Mouse (Mus musculus) kidney, adult 2 months (tissue): ENCODE measurements around the gene Crat. TPM values are rescaled to one million over a fixed set of nuclear protein-coding genes. Genes with fewer than 3 reads are reported as not detected.

Source experiments
- DNase-seq: peaks from one replicate; pipeline ENCODE4 v3.0.0; 2021
- H3K27ac ChIP-seq: fragments of 200-500 bp; 2 replicates; pipeline ENCODE4 v1.5.1; 2012; ENCODE audit warnings: low read depth, low read length, control low read depth, inconsistent platforms; ENCODE audit not compliant: insufficient read depth
- H3K27me3 ChIP-seq: fragments of 200-500 bp; replicated peaks from 2 replicates; pipeline ENCODE4 v1.6.1; 2012; ENCODE audit warnings: mild to moderate bottlenecking, moderate library complexity, low read length, inconsistent platforms; ENCODE audit not compliant: control insufficient read depth, insufficient read depth
- H3K36me3 ChIP-seq: fragments of 200-500 bp; 2 replicates; pipeline ENCODE4 v1.6.1; 2012; ENCODE audit warnings: mild to moderate bottlenecking, moderate library complexity, low read length, inconsistent platforms; ENCODE audit not compliant: control insufficient read depth, insufficient read depth
- H3K4me1 ChIP-seq: fragments of 200-500 bp; 2 replicates; pipeline ENCODE4 v1.6.1; 2011; ENCODE audit warnings: low read length; ENCODE audit not compliant: control insufficient read depth, insufficient read depth
- H3K4me3 ChIP-seq: fragments of 200-500 bp; 2 replicates; pipeline ENCODE4 v1.5.1; 2011; ENCODE audit warnings: mild to moderate bottlenecking, low read depth, low read length, control low read depth; ENCODE audit not compliant: insufficient read depth
- CTCF ChIP-seq: fragments of 200-500 bp; conservative IDR thresholded peaks from 2 replicates; pipeline ENCODE4 v1.5.1; 2011; ENCODE audit warnings: low read depth, mild to moderate bottlenecking, control low read depth, low read length, moderate library complexity, mixed read lengths; ENCODE audit not compliant: insufficient read depth, insufficient read length
- POLR2A ChIP-seq: fragments of 200-500 bp; IDR thresholded peaks from one replicate; pipeline ENCODE4 v1.6.1; 2011; ENCODE audit warnings: low read depth, low read length, control low read depth
- WGBS: fragments of 180-500 bp; shearing (Covaris S2); methylation state at CpG from one replicate; pipeline ENCODE4 v1.1.7; 2018; 5-methylcytosine and 5-hydroxymethylcytosine counted together
- polyA plus RNA-seq: library from polyadenylated mRNA; depleted of rRNA; stranded (reverse); fragments of >200 nt; gene quantifications from 2 replicates; pipeline ENCODE4 v1.2.3, GENCODE M21; 2012

Crat gene
- polyA plus RNA-seq, 1 experiment: 214 TPM

DNA sequence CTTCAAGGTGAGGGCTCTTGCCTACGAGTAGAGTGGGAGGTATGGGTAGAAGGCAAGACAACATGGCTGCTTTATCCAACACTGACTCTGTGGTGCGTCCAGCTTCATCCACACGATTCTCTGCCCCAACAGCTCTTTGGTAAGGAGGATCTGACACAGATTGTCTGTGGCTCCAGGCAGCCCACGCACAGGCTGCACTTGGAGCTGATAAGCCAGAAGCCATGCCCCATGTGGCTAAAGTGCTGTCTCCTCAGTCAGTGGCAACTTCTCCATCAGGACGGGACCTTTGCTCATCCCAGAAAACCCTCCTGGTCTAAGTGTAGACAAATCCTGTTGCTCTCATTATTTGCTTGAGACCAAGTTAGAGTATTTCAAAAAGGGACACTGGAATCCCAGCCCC lies 39.0 kb upstream of the Crat start:
- H3K4me1 ChIP-seq: peaks cover 28% of the 10 kb centered on the region
- no peaks in the 10 kb centered on the region for H3K36me3 ChIP-seq
- no peaks in the 10 kb centered on the region for H3K27me3 ChIP-seq
- H3K4me3 ChIP-seq: no peak overlapping the region
- no peak for DNase-seq
- WGBS: 83% methylated on average over 5 of the region's 5 CpGs
- no peak overlapping the region for H3K27ac ChIP-seq
- no peak for TF ChIP-seq POLR2A
- TF ChIP-seq CTCF: no peak

DNA sequence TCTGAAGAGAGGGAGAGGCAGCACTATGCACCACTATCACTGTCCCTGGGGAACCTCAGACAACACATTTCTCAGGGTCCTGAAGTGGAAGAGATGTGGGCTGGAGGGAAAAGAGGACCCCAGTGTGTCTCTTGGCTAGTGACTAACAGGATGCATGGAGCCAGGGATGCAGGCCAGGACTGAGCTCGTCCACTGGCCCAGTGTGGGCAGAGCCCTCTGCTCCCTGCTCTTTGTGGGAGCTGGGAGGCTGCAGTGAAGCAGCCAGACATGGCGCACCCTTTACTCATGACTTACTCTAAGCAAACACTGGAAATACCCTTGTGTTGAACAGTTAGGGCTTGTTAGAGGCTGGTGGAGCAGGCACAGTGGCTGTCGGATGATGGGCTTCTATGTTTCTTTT lies 38.0 kb upstream of the Crat start:
- no peak for TF ChIP-seq POLR2A
- no peak for TF ChIP-seq CTCF
- 85% methylated on average over 3 of the region's 3 CpGs for WGBS
- Histone ChIP-seq H3K27ac (no peak overlapping the region), H3K36me3 (no peaks in the 10 kb centered on the region), H3K27me3 (no peaks in the 10 kb centered on the region), H3K4me3 (no peak overlapping the region), H3K4me1 (peaks cover 21% of the 10 kb centered on the region)
- DNase-seq: no peak

DNA sequence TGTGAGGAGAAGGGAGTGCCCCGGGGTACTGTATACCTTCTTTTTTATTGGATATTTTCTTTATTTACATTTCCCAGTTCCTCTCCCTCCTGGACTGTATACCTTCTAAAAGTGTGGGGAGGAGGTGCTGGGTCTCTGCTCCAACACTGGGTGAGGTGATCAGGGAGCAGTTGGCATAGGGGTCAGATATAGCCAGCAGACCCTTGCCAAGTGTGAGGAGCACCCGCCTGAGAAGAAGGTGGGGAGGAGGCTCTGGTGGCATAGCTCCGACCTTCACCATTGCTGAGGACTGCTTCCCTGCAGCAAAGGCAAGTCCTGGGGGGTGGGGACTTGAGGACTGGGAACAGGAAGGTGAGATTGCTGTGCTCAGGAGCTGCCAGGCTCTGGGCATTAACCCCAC lies 35.9 kb upstream of the Crat start:
- H3K27ac ChIP-seq: no peak overlapping the region
- no peak for DNase-seq
- H3K36me3 ChIP-seq: no peaks in the 10 kb centered on the region
- H3K27me3 ChIP-seq: no peaks in the 10 kb centered on the region
- 53% methylated on average over 3 of the region's 3 CpGs for WGBS
- no peak overlapping the region for H3K4me3 ChIP-seq
- TF ChIP-seq POLR2A (no peak), CTCF (no peak)
- peaks cover 6% of the 10 kb centered on the region for H3K4me1 ChIP-seq

DNA sequence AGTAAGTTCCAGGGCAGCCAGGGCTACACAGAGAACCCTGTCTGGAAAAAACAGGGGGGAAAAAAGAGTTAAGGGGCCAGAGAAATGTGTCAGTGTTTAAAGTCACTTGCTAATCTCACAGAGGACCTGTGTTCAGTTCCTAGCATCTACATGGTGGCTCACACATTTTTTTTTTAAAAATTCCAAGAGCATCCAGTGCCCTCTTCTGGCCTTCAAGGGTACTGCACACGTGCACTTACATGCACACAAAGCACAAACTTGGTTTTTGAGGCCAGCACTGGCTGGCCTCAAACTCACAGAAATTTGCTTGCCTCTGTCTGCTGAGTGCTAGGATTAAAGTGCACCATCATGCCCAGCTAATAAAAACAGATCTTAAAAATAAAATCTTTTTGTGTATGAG lies 34.9 kb upstream of the Crat start:
- no peak for DNase-seq
- Histone ChIP-seq H3K27ac (no peak overlapping the region), H3K27me3 (no peaks in the 10 kb centered on the region), H3K4me1 (peaks cover 7% of the 10 kb centered on the region), H3K36me3 (no peaks in the 10 kb centered on the region), H3K4me3 (no peak overlapping the region)
- TF ChIP-seq CTCF: peak; percentile 38
- no peak for TF ChIP-seq POLR2A
- 84% methylated on average over 1 of the region's 1 CpGs for WGBS

DNA sequence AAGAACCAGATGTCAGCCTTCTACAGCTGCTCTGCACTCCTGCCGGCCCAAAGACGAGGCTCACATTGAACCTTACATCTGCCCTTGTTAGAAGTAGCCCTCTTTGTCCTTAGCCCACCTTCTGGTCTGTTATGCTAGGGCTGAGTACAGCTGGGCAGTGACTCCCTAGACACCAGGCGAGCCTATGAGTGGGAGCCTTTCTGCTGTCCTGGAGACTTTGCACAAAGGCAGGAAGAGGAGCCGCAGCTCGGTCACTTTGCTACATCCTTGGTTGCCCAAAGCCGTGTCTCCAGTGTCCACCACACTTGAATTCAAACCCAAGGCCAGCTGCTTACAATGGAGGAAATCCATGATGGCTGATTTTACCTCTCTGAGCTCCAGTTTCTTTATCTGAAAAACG lies 32.8 kb upstream of the Crat start:
- DNase-seq: no peak
- peak overlapping the region; percentile 52 for H3K27ac ChIP-seq
- WGBS: 81% methylated on average over 7 of the region's 7 CpGs
- H3K36me3 ChIP-seq: no peaks in the 10 kb centered on the region
- H3K4me3 ChIP-seq: no peak overlapping the region
- peaks cover 20% of the 10 kb centered on the region for H3K4me1 ChIP-seq
- no peaks in the 10 kb centered on the region for H3K27me3 ChIP-seq
- TF ChIP-seq POLR2A (no peak), CTCF (no peak)

DNA sequence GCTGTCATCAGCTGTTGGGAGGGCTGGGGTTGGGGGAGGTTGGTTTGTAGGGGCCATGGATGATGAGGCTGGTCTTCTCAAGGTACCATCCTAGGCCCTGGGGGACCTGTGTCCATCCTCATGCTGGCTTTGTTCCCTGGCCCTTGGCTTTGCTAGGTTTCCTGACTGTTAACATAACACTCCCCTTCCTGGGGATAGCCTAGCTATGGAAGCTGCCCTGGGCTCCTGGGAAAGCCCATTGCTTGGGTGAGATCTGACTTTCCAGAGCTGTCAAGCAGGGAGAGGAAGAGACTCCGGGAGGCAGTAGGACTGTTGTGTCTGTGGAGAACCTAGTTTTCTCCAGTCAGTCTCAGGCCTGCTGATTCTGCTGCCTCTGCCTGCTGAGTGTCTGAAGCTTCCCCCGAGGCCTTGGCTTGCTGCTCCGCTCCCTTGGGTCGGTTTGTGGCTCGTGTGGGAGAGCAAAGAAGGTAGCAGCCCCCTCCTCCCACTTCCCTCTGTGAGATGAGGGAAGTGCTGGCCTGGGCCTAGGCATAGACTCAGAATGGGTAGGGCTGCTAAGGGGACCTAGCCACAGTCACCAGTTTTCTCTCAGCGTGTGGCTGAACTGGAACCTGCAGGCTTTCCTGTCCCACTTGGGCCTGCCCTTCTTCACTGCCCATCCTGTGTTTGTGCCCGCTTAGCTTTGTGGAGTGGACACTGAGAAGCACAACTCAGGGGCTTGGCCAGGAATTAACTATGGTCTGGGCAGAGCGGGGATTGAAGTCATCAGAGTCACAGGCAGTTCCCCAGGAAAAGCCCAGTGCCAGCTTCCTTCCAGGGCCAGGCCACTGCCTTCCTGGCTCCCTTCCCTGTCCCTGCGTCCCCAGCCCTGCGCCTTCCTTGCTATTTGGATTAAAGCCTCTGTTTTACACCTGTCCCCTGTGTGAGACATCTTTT lies 31.5 kb upstream of the Crat start:
- TF ChIP-seq POLR2A (no peak), CTCF (no peak)
- DNase-seq: peak; percentile 54
- WGBS: 55% methylated on average over 10 of the region's 10 CpGs
- Histone ChIP-seq H3K36me3 (no peaks in the 10 kb centered on the region), H3K27ac (peak overlapping the region; percentile 52), H3K4me1 (peaks cover 30% of the 10 kb centered on the region), H3K27me3 (no peaks in the 10 kb centered on the region), H3K4me3 (no peak overlapping the region)

DNA sequence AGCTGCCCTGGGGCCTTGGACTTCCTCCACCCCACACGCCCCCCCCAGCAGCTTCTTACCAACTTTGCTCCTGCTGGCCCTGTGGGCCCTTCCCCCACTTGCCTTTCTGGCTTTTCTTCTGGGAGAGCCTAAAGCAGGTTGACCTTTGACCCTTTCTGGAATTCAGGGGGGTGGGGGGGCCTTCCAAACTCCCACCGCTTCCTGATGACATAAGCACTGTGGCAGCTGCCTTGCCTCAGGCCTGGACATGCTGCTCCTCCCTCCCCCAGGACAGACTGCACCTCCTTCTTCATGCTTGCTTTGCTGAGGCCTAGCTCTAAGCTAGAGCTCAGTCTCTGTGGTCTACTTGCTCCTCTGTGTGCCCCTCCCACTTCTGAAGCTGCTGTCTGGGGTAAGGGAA lies 29.7 kb upstream of the Crat start:
- Histone ChIP-seq H3K36me3 (no peaks in the 10 kb centered on the region), H3K4me1 (peaks cover 41% of the 10 kb centered on the region), H3K27ac (peak overlapping the region; percentile 87), H3K27me3 (no peaks in the 10 kb centered on the region), H3K4me3 (no peak overlapping the region)
- WGBS: 26% methylated on average over 2 of the region's 2 CpGs
- TF ChIP-seq CTCF (no peak), POLR2A (no peak)
- peak; percentile 79 for DNase-seq

DNA sequence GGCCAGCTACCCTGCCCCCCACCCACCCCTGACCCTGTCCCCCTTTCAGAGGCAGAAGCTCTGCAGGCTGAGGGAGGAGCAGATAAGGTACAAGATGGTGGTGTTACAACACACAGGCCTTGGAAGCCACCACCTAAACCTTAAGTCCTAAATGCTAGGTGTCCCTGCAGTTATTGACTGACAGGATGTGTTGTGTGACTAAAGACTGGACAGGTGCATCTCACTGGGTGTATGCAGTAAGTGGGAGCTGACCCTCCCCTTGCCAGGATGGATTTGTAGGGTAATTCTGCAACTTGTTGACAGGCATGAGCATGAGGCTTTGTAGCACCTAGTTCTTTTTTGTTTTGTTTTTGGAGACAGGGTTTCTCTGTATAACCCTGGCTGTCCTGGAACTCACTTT lies 28.8 kb upstream of the Crat start:
- H3K4me1 ChIP-seq: peaks cover 50% of the 10 kb centered on the region

More for the DNA sequence above, 28.8 kb upstream of the Crat start:
- no peaks in the 10 kb centered on the region for H3K36me3 ChIP-seq
- peak overlapping the region; percentile 46; the same call in 1 of the 2 replicates for H3K27ac ChIP-seq
- TF ChIP-seq POLR2A: no peak
- no peak for TF ChIP-seq CTCF
- H3K27me3 ChIP-seq: no peaks in the 10 kb centered on the region
- DNase-seq: no peak
- H3K4me3 ChIP-seq: no peak overlapping the region
